Mouse (Mus musculus) CH12.LX (cell line): ENCODE measurements around the gene Slc22a2. TPM values are rescaled to one million over a fixed set of nuclear protein-coding genes. Genes with fewer than 3 reads are reported as not detected.

Experiments
- DNase-seq: peaks from one replicate; pipeline ENCODE4 v3.0.0-alpha.2; 2013; ENCODE audit errors: extremely low read depth
- H3K27ac ChIP-seq: 2 replicates; pipeline ENCODE4 v1.5.1; 2012; ENCODE audit warnings: low read depth, mild to moderate bottlenecking, control low read depth, moderate library complexity; ENCODE audit not compliant: insufficient read depth
- H3K27me3 ChIP-seq: replicated peaks from 2 replicates; pipeline ENCODE3; 2012; ENCODE audit warnings: inconsistent platforms
- H3K36me3 ChIP-seq, 2 experiments: replicated peaks in 1 of 2; 2 replicates each; pipeline versions ENCODE3 to v1.6.1; 2012; ENCODE audit warnings: inconsistent platforms in 1 of 2, low read length in 1 of 2, mild to moderate bottlenecking in 1 of 2, mixed read lengths in 1 of 2, moderate library complexity in 1 of 2; ENCODE audit not compliant: control insufficient read depth in 1 of 2, insufficient read depth in 1 of 2
- H3K4me1 ChIP-seq, 2 experiments: 2 replicates each; pipeline ENCODE4 v1.6.1; 2012; ENCODE audit warnings: inconsistent platforms in 1 of 2, moderate library complexity in 1 of 2; ENCODE audit not compliant: insufficient read depth in 2 of 2, control insufficient read depth in 1 of 2
- H3K4me2 ChIP-seq: 2 replicates; pipeline ENCODE4 v1.6.1; 2012; ENCODE audit warnings: low read depth, mild to moderate bottlenecking, control low read depth; ENCODE audit not compliant: poor library complexity, insufficient read depth, severe bottlenecking
- H3K4me3 ChIP-seq, 3 experiments: fragments of 150-350 bp in 1 of 3; sonication (generic) in 1 of 3; replicated peaks in 1 of 3; 2 replicates each; pipeline versions ENCODE3 to v1.5.1; 2011 to 2012; ENCODE audit warnings: low read depth in 2 of 3, low read length in 2 of 3, mild to moderate bottlenecking in 2 of 3, moderate library complexity in 2 of 3, control low read depth in 1 of 3, improper control_type of control experiment in 1 of 3, inconsistent platforms in 1 of 3, mixed read lengths in 1 of 3; ENCODE audit not compliant: poor library complexity in 1 of 3
- H3K79me2 ChIP-seq: replicated peaks from 2 replicates; pipeline ENCODE4 v1.6.1; 2012; ENCODE audit warnings: mild to moderate bottlenecking, moderate library complexity; ENCODE audit not compliant: control insufficient read depth, poor library complexity, insufficient read depth, severe bottlenecking; ENCODE audit errors: extremely low read depth
- H3K9ac ChIP-seq: 2 replicates; pipeline ENCODE4 v1.6.1; 2012; ENCODE audit warnings: low read depth, mild to moderate bottlenecking, control low read depth, moderate library complexity; ENCODE audit not compliant: insufficient read depth
- H3K9me3 ChIP-seq: replicated peaks from 2 replicates; pipeline ENCODE3; 2012; ENCODE audit warnings: low read length, inconsistent platforms, mixed read lengths
- BHLHE40 ChIP-seq: IDR thresholded peaks from 2 replicates; pipeline ENCODE4 v1.6.1; 2011; ENCODE audit warnings: mild to moderate bottlenecking, low read depth, low read length, improper control_type of control experiment
- CHD1 ChIP-seq: IDR thresholded peaks from 2 replicates; pipeline ENCODE4 v1.6.1; 2012; ENCODE audit warnings: low read depth, low read length, improper control_type of control experiment, inconsistent platforms
- CHD2 ChIP-seq: IDR thresholded peaks from 2 replicates; pipeline ENCODE4 v1.6.1; 2011; ENCODE audit warnings: low read length, improper control_type of control experiment
- CTCF ChIP-seq, 2 experiments: IDR thresholded peaks in 1 of 2; conservative IDR thresholded peaks in 1 of 2; 2 replicates each; pipeline ENCODE4 v1.5.1; 2011 to 2012; ENCODE audit warnings: low read depth in 2 of 2, low read length in 2 of 2, improper control_type of control experiment in 1 of 2, inconsistent platforms in 1 of 2, mild to moderate bottlenecking in 1 of 2, moderate library complexity in 1 of 2
- ETS1 ChIP-seq: conservative IDR thresholded peaks from 2 replicates; pipeline ENCODE4 v1.6.1; 2012; ENCODE audit warnings: low read depth, mild to moderate bottlenecking, inconsistent platforms, low read length, improper control_type of control experiment, moderate library complexity
- JUN ChIP-seq: IDR thresholded peaks from 2 replicates; pipeline ENCODE4 v1.6.1; 2011; ENCODE audit warnings: low read depth, mild to moderate bottlenecking, low read length, improper control_type of control experiment, moderate library complexity; ENCODE audit not compliant: insufficient read depth
- JUND ChIP-seq: conservative IDR thresholded peaks from 2 replicates; pipeline ENCODE4 v1.6.1; 2011; ENCODE audit warnings: low read depth, low read length, improper control_type of control experiment
- KAT2A ChIP-seq: IDR thresholded peaks from 2 replicates; pipeline ENCODE4 v1.6.1; 2012; ENCODE audit warnings: low read length, improper control_type of control experiment, inconsistent platforms; ENCODE audit not compliant: insufficient replicate concordance
- MAFK ChIP-seq: IDR thresholded peaks from 2 replicates; pipeline ENCODE4 v1.6.1; 2011; ENCODE audit warnings: low read length, improper control_type of control experiment; ENCODE audit not compliant: insufficient replicate concordance
- MAX ChIP-seq: IDR thresholded peaks from 2 replicates; pipeline ENCODE4 v1.6.1; 2011; ENCODE audit warnings: low read length, improper control_type of control experiment
- MAZ ChIP-seq: IDR thresholded peaks from 2 replicates; pipeline ENCODE4 v1.6.1; 2012; ENCODE audit warnings: low read depth, mild to moderate bottlenecking, inconsistent platforms, low read length, improper control_type of control experiment, moderate library complexity
- MYC ChIP-seq: IDR thresholded peaks from 2 replicates; pipeline ENCODE4 v1.6.1; 2011; ENCODE audit warnings: low read depth, mild to moderate bottlenecking, improper control_type of control experiment, low read length
- NELFE ChIP-seq: IDR thresholded peaks from 2 replicates; pipeline ENCODE4 v1.6.1; 2011; ENCODE audit warnings: low read depth, low read length, improper control_type of control experiment
- NRF1 ChIP-seq: IDR thresholded peaks from 2 replicates; pipeline ENCODE4 v1.6.1; 2014; ENCODE audit warnings: low read depth, mild to moderate bottlenecking, inconsistent platforms, low read length, improper control_type of control experiment, moderate library complexity
- PAX5 ChIP-seq: IDR thresholded peaks from 2 replicates; pipeline ENCODE4 v1.6.1; 2012; ENCODE audit warnings: low read length, inconsistent platforms, mixed read lengths
- POLR2A ChIP-seq: IDR thresholded peaks from 2 replicates; pipeline ENCODE4 v1.6.1; 2011; ENCODE audit warnings: low read depth, mild to moderate bottlenecking, improper control_type of control experiment, low read length
- POLR2AphosphoS2 ChIP-seq: IDR thresholded peaks from 2 replicates; pipeline ENCODE4 v1.6.1; 2011; ENCODE audit warnings: low read depth, low read length, improper control_type of control experiment
- RCOR1 ChIP-seq: conservative IDR thresholded peaks from 2 replicates; pipeline ENCODE4 v1.6.1; 2012; ENCODE audit warnings: low read depth, mild to moderate bottlenecking, inconsistent platforms, low read length, improper control_type of control experiment
- SIN3A ChIP-seq: IDR thresholded peaks from 2 replicates; pipeline ENCODE4 v1.6.1; 2012; ENCODE audit warnings: low read length, improper control_type of control experiment, inconsistent platforms
- UBTF ChIP-seq: IDR thresholded peaks from 2 replicates; pipeline ENCODE4 v1.6.1; 2012; ENCODE audit warnings: low read depth, mild to moderate bottlenecking, inconsistent platforms, low read length, improper control_type of control experiment, moderate library complexity
- USF1 ChIP-seq: IDR thresholded peaks from 2 replicates; pipeline ENCODE4 v1.6.1; 2014; ENCODE audit warnings: low read depth, mild to moderate bottlenecking, inconsistent platforms, low read length, improper control_type of control experiment
- USF2 ChIP-seq: conservative IDR thresholded peaks from 2 replicates; pipeline ENCODE4 v1.6.1; 2011; ENCODE audit warnings: low read depth, low read length, improper control_type of control experiment
- ZC3H11A ChIP-seq: IDR thresholded peaks from 2 replicates; pipeline ENCODE4 v1.6.1; 2012; ENCODE audit warnings: low read depth, mild to moderate bottlenecking, inconsistent platforms, low read length, improper control_type of control experiment
- ZMIZ1 ChIP-seq: IDR thresholded peaks from 2 replicates; pipeline ENCODE4 v1.6.1; 2012; ENCODE audit warnings: low read depth, mild to moderate bottlenecking, inconsistent platforms, low read length, improper control_type of control experiment
- ZNF384 ChIP-seq: IDR thresholded peaks from 2 replicates; pipeline ENCODE4 v1.6.1; 2012; ENCODE audit warnings: low read depth, low read length, improper control_type of control experiment, inconsistent platforms
- dilution Hi-C: fragments of 300-500 bp; cut with MboI; formaldehyde crosslinking; loops from 2 replicates; pipeline ENCODE4 v1.14.3; 2020; ENCODE audit warnings: low sequenced_read_pairs; ENCODE audit not compliant: extremely low pct_unique_long_range_greater_than_20kb, extremely low pct_ligation_motif_present
- in situ Hi-C: fragments of 300-500 bp; cut with MboI; formaldehyde crosslinking; loops from 3 replicates; pipeline ENCODE4 v1.14.3; 2019; ENCODE audit warnings: low sequenced_read_pairs, low pct_ligation_motif_present, low pct_unique_long_range_greater_than_20kb, mixed read lengths
- polyA plus RNA-seq: library from polyadenylated mRNA; unstranded; fragments of >175 nt; gene quantifications from 2 replicates; pipeline ENCODE4 v1.2.1, GENCODE M21; 2012; ENCODE audit warnings: low read depth; ENCODE audit not compliant: insufficient read length
- total RNA-seq, 2 experiments: library from RNA; depleted of rRNA; stranded (reverse); fragments of 300-350 nt in 1 of 2; fragments of >200 nt in 1 of 2; gene quantifications; 2 replicates each; pipeline ENCODE4 v1.2.3; 2012 to 2014

Slc22a2 gene
- total and polyA plus RNA-seq, 3 experiments = not detected

DNA sequence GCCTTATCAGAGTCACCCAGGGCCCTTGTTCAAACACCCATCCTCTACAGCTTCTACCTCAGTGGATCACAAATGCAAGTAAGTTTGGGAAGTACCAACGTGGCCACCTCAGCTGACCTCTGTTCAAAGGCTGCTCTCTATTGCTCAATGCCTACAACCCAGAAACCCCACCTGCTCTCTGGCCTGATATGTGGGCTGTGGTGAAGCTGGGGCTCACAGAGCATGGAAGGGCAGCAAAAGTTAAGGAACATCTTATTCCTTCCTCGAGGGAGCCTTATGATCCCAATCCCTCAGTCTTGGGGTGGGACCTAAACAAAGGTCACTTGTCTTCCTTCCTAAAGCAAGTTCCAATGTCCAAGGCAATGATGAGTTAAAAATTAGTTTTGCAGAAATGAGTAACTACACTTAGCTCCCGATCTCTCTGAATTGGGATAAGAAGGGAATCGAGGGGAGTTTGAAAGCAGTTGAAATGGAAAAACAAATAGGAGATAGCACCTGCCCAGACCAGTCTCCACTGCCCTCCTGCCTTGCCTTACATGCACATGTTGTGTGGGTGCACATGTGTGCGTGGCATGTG is 87.2 kb downstream of the Slc22a2 start:
- H3K4me3 ChIP-seq = no peak overlapping the region
- no peak for DNase-seq
- no peaks in the 10 kb centered on the region for H3K36me3 ChIP-seq
- H3K27ac ChIP-seq = no peak overlapping the region
- no peak overlapping the region for H3K9ac ChIP-seq
- no peaks in the 10 kb centered on the region for H3K9me3 ChIP-seq
- no peak for TF ChIP-seq JUN
- TF ChIP-seq POLR2A = no peak
- no peak for TF ChIP-seq MAX
- TF ChIP-seq MYC = no peak
- TF ChIP-seq CHD1 = no peak
- TF ChIP-seq KAT2A = no peak
- TF ChIP-seq ZMIZ1 = no peak
- no peak for TF ChIP-seq CHD2
- no peak for TF ChIP-seq UBTF
- no peak for TF ChIP-seq CTCF (conservative IDR thresholded peaks at IDR 0.05 in 1 of 2, IDR thresholded peaks at IDR 0.05 in 1 of 2; ENCODE audit: low read depth in 2 of 2, low read length in 2 of 2)
- TF ChIP-seq, all 38 proteins: peak for 0
- Histone ChIP-seq H3K4me2 (no peak overlapping the region), H3K27me3 (no peaks in the 10 kb centered on the region), H3K79me2 (no peaks in the 10 kb centered on the region), H3K4me1 (peaks cover 0 to 15% of the 10 kb centered on the region in 2 experiments; a peak in 2 of 4 replicates)
- dilution Hi-C loops = no loop called here
- in situ Hi-C loops = loop anchor here (25.0 kb wide), 1 partner anchor 109 kb away; no protein-coding TSS in a partner anchor

GRCm38 (mm10) chr17:12672285-12672790 is 88.4 kb downstream of the Slc22a2 start:
- Histone ChIP-seq H3K36me3 (no peaks in the 10 kb centered on the region), H3K27ac (no peak overlapping the region)
- TF ChIP-seq ZNF384 (no peak), NELFE (no peak), ETS1 (no peak), USF1 (no peak), POLR2AphosphoS2 (no peak), SIN3A (no peak), USF2 (no peak), ZC3H11A (no peak), RCOR1 (no peak), BHLHE40 (no peak), JUN (no peak), NRF1 (no peak), ZMIZ1 (no peak), JUND (no peak), PAX5 (no peak), MAFK (no peak), MAZ (no peak)
- TF ChIP-seq, all 38 proteins: peak for 0
- Histone ChIP-seq H3K79me2 (no peaks in the 10 kb centered on the region), H3K9me3 (no peaks in the 10 kb centered on the region), H3K9ac (no peak overlapping the region), H3K4me3 (no peak overlapping the region), H3K4me2 (no peak overlapping the region), H3K27me3 (no peaks in the 10 kb centered on the region), H3K4me1 (peaks cover 0 to 12% of the 10 kb centered on the region in 2 experiments; a peak in 2 of 4 replicates)
- in situ Hi-C loops = loop anchor here (25.0 kb wide), 1 partner anchor 110 kb away; no protein-coding TSS in a partner anchor
- DNase-seq = no peak
- dilution Hi-C loops = no loop called here
